Mouse (Mus musculus): ENCODE data around the gene Mecr. TPM values are rescaled to one million over a fixed set of nuclear protein-coding genes. Genes with fewer than 3 reads are reported as not detected.
A peak's percentile ranks its signal among the peaks of the same experiment; 100 is the strongest.

Mecr gene
- total RNA-seq, 2 experiments from 2014 or later = 28.9 to 31.7 TPM

GRCm38 (mm10) chr4:131885376-131885775, 42.1 kb downstream of the Mecr start:
- DNase-seq (ENCODE audit: low spot score in 2 of 2) = no peak

- no peak for DNase-seq (ENCODE audit: low spot score in 2 of 2)
These were observed 45.3 kb downstream of the Mecr start for GRCm38 (mm10) chr4:131888564-131888963.

DNA sequence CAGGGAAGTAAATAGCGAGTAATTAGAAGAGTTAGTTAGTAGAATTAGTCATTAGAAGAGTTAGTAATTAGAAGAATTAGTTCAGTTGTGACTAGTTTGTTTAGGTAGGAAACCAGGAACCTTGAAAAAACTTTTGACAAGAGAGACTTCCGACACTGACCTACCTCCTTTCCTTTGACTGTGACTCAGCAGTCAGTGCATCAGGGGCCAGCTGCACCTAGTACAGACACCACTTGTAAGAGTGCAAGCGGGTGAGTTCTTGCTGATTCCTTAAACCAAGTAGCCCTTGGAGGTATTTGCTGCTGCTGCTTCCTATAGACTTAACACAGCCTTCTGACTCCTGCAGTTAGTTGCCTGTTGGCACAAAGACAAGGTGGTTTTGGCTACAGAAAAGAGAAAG, 47.4 kb downstream of the Mecr start:
- no peak for DNase-seq (ENCODE audit: low spot score in 2 of 2)

DNA sequence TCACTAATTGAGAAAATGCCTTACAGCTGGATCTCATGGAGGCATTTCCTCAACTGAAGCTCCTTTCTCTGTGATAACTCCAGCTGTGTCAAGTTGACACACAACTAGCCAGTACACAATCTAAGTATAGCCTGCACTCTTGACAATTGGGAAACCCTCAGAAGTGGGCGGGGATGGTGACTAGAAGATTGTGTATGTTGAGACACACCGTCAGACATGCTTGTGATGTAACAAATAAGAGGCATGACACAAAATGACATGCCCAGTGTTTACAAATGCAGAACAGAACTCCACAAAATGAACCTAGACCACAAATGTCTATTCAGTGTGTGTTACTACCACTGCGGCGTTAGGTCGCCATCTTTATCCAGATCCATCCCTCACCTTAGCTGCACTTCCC, 53.8 kb downstream of the Mecr start:
- no peak for DNase-seq (ENCODE audit: low spot score in 2 of 2)

GRCm38 (mm10) chr4:131897787-131898186, 54.5 kb downstream of the Mecr start:
- no peak for DNase-seq (ENCODE audit: low spot score in 2 of 2)

DNA sequence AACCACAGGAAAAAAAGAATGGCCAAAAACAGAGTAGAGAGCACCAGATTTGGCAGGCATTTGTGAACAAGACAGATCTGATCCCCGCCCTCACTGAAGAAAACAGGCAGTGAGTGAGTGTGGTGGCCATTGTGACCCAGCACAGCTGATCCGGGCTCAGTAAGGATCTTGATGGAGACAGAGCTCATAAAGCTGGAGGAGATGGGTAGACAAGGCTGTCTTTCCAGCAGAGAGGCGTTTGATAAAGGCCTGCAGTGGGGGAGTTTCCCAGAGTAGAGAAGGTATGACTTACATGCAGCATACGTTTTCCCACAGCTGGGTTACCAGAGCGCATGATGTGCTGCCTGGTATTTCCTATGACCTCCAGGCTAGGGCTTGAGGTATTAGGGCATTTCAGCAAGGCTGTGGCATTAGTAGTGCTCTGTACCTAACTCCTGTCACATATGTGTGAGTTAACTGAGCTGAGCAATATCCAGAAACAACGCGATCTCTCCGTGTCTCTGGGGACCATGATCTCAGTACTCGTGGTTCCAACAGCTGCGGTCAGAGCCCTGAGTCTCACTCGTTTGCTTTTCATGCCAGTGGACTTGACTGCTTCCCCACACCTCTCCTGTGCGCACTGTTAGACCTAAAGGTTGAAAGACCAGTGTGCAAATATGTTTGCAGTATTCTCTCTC, 55.4 kb downstream of the Mecr start:
- no peak for DNase-seq (ENCODE audit: low spot score in 2 of 2)

DNA sequence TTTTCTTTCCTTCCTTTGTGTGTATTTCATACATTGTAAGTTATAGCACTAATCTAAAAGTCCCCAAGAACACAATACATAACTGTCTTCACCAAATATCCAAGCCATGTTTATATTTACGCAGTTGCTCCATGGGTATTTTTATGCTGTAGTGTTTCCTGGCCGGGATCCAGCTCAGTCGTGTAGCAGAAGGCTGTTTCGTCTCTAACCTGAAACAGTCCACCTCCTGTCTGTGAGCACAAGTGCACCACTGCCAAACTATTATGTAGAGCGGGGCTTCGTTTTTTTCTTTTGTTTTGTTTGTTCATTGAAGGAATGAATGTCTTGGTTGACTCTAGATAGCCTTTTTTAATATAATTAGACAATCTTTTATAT, 55.9 kb downstream of the Mecr start:
- DNase-seq (ENCODE audit: low spot score in 2 of 2) = no peak

- no peak for DNase-seq (ENCODE audit: low spot score in 2 of 2)
These were observed 57.8 kb downstream of the Mecr start for GRCm38 (mm10) chr4:131901090-131901489.

- DNase-seq (ENCODE audit: low spot score in 2 of 2) = peak in 1 of 2 experiments; percentile 42
These were observed 61.2 kb downstream of the Mecr start for GRCm38 (mm10) chr4:131904478-131904877.

DNA sequence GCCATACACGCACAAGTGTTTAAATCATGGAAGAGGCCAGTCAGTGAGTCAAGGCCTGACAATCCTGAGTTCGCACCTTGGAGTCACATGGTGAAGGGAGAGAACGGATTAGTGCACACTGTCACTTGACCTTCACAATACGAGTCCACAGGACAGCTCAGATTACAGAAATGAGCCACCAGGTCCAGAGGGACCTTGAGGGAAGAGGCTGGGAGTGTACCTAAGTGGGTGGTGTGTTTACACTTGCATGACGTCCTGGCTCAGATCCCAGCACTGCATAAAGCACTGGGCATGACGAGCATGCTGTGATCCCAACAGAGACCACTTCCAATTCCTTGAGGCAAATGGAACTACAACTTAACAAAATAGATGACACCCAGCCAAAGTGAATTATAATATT, 63.2 kb downstream of the Mecr start:
- DNase-seq (ENCODE audit: low spot score in 2 of 2) = no peak

DNA sequence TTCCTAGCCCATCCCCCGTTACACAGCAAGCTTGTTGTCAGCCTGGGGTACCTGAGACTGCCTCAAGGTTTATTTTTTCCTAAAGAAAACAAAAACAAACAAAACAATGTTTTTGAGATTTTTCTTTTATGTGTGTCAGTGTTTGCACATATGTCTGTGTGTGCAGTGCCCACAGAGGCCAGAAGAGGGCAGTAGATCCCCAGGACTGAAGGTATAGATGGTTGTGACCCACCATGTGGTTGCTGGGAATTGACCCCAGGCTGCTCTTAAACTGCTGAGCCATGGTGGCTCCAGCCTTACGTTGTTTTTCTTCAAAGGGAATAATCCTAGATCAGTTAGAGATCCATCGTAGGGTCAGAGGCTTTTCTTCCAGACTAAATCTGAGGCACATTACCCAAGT, 64.6 kb downstream of the Mecr start:
- no peak for DNase-seq (ENCODE audit: low spot score in 2 of 2)

GRCm38 (mm10) chr4:131910237-131910994, 67.1 kb downstream of the Mecr start:
- no peak for DNase-seq (ENCODE audit: low spot score in 2 of 2)

DNA sequence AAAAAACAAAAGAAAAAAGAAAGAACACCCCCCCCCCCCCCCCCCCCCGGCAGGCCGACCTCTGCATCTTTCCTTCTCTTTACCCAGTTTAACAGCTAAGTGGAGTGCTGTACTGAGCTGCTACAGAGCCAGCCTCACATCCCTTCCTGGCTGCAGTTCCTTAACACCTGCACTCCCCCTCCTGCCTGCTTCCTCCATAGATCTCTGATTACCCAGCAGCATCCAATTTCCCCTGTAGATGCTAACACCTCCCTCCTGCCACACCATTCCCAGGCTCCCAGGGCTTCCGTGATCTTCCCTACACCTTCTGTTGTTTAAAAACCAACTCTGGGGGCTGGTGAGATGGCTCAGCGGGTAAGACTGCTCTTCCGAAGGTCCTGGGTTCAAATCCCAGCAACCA, 68.3 kb downstream of the Mecr start:
- DNase-seq (ENCODE audit: low spot score in 2 of 2) = no peak

DNA sequence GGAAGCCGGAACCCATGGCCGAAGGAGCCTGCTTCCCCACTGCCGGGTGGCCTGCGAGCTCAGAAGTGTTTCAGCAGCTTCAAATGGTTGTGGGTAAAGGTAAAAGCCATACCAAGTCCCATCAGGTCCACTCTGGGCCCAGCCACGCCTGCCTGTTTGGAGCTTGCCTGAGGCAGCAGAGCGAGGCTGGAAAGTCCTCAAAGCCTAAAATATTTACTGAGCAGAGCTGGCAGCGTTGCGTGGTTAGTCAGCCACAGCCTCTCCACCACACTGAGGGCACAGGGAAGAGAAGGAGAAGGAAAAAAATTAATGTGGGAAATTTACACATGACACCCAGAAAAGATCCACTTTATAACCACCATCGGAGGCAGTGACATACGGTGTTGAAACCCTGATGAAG, 70.3 kb downstream of the Mecr start:
- DNase-seq (ENCODE audit: low spot score in 2 of 2) = no peak

GRCm38 (mm10) chr4:131914046-131914643, 70.9 kb downstream of the Mecr start:
- no peak for DNase-seq (ENCODE audit: low spot score in 2 of 2)

- DNase-seq (ENCODE audit: low spot score in 2 of 2) = no peak
These were observed 71.7 kb downstream of the Mecr start for GRCm38 (mm10) chr4:131914891-131915469.

GRCm38 (mm10) chr4:131915821-131916328, 72.6 kb downstream of the Mecr start:
- no peak for DNase-seq (ENCODE audit: low spot score in 2 of 2)

DNA sequence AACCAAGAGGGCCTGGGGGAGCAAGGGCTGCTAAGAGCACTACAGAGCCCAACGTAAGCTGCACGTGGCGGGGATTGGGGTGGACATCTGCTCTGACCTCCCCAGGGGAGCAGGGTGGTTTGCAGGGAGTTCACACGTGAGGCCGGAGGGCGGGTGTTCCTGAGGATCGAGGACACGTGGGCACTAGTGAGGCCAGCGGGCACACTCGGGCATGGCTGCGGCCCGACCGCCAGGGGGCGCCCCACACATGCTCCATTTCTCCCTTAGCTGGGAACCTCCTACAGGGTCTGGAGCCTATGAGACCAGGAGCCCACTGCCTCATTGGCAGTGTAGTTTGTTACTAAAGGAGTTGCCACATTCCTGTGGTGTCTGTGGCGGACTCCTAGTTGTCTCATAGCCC, 73.2 kb downstream of the Mecr start:
- peak; percentile 74 to 77 for DNase-seq (ENCODE audit: low spot score in 2 of 2)

DNA sequence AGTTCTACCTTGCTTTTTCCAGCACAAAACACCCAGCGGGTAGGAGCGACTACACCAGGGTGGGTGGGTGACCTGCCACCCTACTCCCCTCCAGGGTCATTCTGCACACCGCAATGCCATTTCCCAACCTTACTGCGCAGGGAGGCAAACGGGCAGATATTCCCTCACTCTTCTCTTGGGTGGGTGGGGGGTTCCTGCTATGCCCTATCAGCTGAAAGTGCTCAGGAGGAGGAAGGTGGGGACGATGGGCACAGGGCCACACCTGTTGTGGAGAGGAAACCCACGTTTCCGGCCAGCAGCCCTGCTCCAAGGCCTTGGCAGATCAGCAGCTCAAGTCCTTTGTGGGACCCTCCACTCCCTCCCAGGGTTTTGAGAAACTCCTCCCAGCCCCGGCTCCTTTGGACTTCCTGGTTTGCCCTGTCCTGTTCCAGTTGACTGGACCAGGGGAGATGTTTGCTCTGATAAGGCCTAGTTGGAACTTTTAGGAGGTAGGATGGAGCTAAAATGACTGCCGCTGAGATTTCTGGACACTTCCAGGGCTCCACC, 73.8 kb downstream of the Mecr start:
- DNase-seq (ENCODE audit: low spot score in 2 of 2) = no peak

Measured in left cerebral cortex, adult 18-20 months (tissue).